Mouse (Mus musculus): ENCODE data around the gene Aqp1. TPM values are rescaled to one million over a fixed set of nuclear protein-coding genes. Genes with fewer than 3 reads are reported as not detected.

Aqp1 gene
- total RNA-seq (2015; ENCODE audit: low replicate concordance) (700 and 745 TPM in 2 replicates), total RNA-seq (2017; ENCODE audit: low replicate concordance) (1,033 and 1,282 TPM in 2 replicates)

DNA sequence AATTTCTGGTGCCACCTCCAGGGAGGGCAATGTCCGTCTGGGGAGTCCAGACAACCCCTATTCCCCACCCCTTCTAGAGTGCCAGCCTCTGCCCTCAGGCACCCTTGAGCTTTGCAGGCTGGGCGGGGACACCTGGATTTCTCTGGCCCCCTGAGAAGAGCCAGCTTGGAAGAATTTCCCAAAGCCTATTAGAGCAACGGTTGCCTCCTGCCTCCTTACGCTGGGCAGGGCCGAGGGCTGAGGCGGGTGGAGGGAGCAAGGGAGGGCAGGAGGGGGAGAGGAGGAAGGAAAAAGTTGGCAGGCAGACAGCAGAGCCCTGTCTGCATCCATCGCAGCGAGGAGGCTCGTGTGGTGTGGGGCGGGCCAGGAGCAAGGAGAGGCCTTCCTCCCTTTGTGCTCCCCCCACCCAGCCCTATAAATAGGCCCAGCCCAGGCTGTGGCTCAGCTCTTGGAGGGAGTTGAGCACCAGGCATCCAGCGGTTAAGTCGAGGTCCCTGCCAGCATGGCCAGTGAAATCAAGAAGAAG, at the start of gene Aqp1:
Gene Aqp1, plus strand, starts transcription at position 444 of the 526 bp plus-strand sequence.
- ATAC-seq (replicated peaks; ENCODE audit: low FRiP score, poor library complexity, severe bottlenecking): peak; percentile 55

DNA sequence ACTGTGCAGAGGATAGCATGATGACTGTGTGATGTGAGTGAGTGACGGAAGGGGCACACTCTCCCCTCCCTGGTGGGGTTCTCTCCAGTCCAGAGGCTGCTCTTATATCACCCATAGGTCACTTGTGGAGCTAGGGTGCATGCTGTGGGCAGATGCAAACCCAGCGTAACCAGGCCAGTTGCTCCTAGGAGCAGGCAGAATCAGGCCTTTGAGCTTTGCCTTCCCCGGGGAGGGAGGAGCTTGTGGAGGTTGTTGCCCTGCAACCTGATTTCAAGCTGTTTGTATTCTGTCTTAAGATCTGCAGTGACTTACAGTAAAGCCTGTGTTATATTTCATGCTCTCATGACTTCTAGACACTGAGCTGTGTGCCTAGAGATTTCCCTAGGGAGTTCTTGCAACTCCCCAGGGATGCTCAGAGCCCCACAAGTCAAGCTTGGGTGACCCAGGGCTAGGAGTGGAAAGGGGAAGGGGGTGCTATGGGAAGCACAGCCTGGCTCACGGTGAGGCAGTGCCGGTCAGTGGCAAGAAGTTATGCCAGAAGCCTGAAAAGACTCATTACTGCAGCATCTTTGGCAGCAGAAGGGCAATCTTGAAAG, 48.1 kb upstream of the Aqp1 start:
- no peak for ATAC-seq (replicated peaks; ENCODE audit: low FRiP score, poor library complexity, severe bottlenecking)

DNA sequence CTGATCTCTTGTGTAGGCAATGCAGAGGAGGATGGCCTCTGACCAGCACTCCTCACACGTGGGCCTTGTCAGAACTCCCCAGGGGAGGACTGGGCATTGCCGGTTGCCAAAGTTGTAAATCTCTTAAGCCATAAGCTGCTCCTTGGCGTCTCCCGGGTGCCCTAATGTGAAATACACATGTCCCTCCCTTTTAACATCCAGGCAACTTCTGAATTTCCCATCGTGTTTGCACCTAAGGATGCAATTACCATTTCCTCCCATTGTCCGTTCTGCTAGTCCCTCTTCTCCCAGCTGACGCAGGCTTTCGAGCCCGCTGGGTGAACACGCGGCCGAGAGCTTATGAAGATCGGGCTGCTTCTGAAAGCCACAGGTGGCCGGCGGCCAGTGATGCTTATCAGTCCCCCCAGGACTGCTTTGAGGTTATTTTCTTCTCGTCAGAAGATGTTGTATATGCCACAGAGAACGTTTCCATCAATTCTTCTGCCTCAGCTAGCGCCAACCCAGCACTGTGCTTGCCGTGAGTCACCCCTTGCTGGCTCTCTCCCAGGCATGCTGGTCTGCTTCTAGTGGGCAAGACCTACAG, 41.6 kb upstream of the Aqp1 start:
- peak; percentile 26 for ATAC-seq (replicated peaks; ENCODE audit: low FRiP score, poor library complexity, severe bottlenecking)

DNA sequence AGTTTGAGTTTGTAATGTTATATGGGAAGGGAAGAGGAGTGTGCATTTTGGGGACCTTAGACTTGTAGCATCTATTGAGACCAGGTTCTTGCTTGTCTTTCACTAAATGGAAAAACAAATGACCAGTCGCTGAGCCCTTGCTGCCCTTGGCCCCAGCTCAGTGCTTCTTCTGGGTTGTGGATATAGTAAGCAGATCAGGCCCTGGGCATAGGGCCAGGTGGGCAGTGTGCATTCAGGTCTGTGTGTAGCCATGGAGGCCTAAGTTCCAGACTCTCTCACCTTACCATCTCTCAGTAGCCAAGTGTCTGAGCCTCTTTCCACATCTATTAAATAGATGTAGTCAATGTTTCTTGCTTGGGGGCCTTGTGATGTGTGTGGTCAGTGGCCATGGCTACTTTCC, 40.9 kb upstream of the Aqp1 start:
- ATAC-seq (replicated peaks; ENCODE audit: low FRiP score, poor library complexity, severe bottlenecking): no peak

DNA sequence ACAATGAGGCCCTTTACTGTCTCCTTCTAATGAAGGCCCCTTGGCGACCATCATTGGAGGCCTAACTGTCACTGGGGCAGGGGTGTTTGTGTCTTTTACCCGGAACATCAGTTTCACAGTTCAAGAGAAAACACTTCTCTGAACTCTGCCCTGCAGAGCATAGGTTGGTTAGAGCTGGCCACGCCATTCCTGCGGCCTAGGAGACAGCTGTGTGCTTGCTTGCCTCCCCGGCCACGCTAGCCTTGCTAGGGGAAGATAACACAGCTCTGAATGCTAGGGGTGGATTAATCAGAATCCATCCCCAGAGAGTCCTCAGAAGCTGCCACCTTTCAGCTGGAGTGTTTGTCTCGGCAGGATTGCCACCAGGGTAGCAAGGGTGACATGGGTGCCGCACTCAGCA, 36.8 kb upstream of the Aqp1 start:
- peak; percentile 70 for ATAC-seq (replicated peaks; ENCODE audit: low FRiP score, poor library complexity, severe bottlenecking)

DNA sequence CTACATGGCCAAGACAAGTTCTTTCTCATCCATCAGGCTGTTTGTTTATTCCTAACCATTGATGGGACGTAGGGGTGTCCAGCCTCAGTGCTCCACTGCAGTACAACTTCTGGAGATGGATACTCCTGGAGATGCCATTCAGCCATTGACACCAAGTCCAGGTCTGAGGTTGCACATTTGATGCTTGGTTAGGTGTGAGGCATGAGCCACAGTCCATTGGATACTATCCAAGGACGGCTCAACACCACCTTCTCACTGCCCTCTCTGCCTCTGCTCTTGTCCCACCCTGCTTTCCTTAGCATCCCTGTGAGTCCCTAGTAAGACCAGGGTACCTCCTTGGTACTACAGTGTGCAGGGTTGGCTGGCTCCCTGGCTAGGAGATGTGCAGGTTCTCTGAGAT, 36.3 kb upstream of the Aqp1 start:
- no peak for ATAC-seq (replicated peaks; ENCODE audit: low FRiP score, poor library complexity, severe bottlenecking)

DNA sequence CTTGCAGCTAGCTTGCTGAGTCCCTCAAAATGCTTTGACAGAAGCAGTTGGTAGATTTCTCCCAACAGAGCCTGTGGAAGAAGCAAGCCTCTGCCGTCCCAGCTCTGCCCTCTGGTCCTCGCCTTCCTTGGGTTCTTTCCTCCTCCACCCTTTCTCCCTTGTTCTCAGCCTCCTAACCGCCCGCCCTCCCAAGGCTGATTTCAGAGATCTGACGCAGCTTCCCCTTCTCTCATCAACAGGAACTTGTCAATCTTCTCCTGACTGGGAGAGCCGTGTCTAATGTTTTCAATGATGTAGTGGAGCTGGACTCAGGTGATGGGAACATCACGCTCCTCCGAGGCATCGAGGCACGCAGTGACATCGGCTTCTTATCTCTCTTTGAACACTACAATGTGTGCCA, 35.5 kb upstream of the Aqp1 start:
- no peak for ATAC-seq (replicated peaks; ENCODE audit: low FRiP score, poor library complexity, severe bottlenecking)

DNA sequence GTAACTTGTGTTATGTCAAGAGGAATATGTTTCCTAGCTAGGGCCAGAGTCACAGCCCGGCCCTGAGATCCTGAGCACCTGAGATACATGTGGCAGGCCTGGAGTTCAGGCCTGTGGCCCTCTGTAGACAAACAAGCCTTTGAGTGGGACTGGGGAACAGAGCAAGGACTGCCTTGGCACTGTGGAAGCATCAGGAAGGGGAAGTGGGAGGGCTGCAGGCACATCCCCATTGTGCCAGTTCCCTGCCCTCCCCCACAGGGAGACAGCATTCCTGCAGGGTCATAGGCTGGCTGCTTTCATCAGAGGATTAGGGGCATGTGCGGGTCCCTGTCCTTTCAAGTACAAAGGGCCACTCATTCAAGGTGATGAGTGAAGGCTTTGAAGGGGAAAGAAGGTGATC, 26.1 kb upstream of the Aqp1 start:
- ATAC-seq (replicated peaks; ENCODE audit: low FRiP score, poor library complexity, severe bottlenecking): no peak

DNA sequence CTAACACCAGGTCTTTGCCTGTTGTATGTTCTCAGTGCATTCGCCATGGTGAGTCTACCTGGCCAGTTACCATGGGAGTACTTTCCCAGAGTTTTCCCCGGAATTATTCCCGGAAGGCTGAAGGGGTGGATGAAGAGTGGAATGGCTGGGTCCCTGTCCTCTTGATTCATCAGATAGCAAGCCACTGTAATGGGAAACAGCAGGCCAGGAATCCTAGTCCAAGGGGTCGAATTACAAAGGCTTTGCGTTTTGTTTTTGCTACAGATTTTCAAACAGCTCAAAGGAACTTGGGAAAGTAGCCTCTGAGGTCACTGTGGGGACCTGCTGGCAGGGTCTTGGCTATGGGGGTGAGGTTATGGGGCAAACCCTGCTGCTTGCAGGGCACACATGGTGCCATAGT, 24.3 kb upstream of the Aqp1 start:
- ATAC-seq (replicated peaks; ENCODE audit: low FRiP score, poor library complexity, severe bottlenecking): no peak

DNA sequence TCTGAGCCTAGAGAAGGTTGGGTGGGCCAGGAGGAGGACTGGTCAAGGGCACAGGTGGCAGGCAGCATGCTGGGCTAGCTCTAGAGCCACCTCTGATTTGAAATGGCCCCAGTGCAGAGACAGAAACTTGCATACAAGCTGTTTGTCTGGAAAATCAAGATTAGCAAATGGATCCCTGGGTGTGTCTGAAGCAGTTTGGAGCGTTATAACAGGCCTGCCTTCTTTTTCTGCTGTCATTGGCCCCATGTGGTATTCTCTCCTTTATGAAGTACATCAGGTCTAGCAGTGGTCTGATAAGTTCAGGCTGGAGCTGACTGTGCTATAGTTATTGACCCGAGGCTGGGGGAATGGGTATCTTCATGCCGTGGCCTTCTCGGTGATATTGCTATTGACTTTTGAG, 22.3 kb upstream of the Aqp1 start:
- peak; percentile 69 for ATAC-seq (replicated peaks; ENCODE audit: low FRiP score, poor library complexity, severe bottlenecking)

DNA sequence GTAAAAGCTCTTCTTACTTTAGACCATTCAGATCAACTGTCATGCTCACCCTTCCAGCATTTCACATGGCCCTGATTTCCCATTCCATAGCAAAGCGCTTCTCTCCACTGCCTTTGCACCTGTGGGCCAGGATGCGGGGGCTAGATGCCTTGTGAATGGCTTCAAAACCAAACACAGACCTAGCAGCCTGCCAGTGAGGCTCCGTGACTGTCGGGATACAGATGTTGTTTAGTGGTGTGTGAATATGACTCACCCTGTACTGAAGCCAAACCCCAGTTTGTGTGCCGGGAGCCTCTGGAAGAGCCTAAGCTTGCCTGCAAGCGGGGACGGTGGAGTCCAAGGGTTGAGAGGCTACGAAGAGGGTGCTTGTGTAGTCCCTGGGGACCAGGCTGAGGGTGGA, 21.6 kb upstream of the Aqp1 start:
- no peak for ATAC-seq (replicated peaks; ENCODE audit: low FRiP score, poor library complexity, severe bottlenecking)

DNA sequence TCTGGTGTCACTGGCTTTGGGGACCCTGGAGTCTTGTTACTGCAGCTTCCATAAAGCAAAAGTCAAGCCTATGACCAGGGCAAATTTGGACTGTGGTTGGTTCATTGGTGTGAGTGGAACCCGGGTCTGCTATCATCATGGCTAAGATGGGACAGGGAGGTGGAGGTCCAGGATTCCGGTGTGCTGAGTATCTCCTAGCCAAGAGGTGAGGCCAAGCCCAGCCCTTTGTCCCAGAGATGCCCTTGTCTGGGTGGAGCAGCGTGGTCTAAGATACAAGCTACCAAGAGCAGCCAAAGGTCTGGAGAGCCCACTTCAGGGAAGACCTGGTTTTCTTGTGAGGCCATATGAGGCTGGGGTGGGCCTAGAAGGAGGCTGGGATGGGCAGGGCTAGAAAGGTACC, 17.6 kb upstream of the Aqp1 start:
- ATAC-seq (replicated peaks; ENCODE audit: low FRiP score, poor library complexity, severe bottlenecking): no peak

DNA sequence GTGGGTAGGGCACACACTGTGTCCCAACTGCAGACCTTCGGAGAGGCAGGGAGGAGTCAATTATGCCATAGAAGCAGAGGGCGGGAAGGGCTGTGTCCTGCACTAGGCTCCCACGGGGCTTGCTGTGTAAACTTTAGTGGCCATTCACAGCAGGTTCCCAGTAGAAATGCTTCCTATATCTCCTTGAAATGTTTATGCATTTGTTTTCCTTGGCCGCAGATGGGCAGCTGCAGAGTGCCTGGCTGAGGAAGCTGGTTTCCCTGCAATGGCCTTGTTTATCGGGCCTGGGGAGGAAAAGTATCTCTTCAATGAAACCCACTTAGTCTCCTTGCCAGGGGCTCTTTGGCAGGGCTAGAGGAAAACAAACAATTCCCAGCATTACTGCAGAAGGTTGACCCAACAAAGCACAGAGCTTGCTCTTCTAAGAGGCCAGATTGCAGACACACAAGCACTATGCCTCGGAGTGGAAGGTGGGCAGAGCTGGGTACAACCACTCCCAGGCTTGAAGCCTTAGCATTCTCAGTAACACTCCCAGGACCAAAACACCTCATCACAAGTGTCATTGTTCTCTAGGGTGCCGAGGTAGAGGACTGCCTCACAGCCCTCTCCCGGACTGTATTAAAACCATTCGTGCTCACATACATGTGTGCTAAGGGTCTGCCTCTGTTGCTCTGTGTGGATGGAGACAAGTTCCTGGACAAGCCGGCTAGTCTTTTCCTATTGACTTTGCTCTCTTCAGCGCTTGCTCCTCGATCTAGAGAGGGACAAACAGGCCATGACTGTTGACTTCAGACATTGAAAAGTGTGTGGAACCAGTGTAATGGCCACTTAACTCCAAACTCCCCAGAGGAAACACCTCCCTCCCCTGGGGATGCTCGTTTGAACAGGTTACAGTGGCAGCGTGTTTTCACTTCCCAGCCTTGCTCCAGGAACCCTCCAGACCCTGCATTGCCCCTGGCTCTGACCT, 16.4 kb upstream of the Aqp1 start:
- ATAC-seq (replicated peaks; ENCODE audit: low FRiP score, poor library complexity, severe bottlenecking): no peak

DNA sequence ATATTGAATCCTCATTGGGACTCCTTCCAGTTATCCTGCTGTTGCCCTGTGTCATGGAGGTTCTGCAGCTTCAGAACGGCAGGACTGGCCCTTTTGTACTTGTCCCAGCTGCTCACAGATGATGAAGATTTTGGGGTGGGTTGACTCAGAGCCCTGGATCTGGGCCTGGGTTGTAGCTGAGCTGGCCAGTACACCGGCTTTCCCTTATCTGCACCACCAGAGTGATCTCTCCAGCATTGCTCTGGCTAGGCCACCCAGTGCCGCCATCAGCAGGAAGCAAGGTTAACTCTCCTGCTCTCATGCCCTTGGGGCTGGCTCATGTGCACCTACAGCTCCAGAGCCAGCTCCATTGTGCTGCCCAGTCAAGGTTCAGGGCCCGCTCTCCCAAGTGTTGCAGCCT, 15.3 kb upstream of the Aqp1 start:
- peak; percentile 58 for ATAC-seq (replicated peaks; ENCODE audit: low FRiP score, poor library complexity, severe bottlenecking)

DNA sequence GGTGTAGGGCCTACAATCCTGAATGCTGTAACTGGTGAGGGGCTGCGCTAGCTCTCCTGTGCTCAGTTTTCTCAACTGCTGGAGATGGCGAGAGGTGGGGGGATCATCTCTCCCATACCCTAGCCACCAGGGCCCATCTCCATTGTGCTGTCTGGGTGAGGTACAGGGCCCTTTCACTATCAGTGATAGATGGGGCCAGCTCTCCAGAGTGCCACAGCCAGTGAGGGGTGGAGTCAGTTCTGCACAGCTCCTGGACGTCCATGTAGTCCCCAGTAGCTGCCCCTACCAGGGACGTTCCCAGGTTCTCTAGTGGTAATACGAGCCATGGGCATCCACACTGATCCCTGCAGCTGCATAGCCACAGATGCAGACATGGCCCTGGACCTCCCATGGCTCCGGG, 14.7 kb upstream of the Aqp1 start:
- ATAC-seq (replicated peaks; ENCODE audit: low FRiP score, poor library complexity, severe bottlenecking): peak; percentile 50

DNA sequence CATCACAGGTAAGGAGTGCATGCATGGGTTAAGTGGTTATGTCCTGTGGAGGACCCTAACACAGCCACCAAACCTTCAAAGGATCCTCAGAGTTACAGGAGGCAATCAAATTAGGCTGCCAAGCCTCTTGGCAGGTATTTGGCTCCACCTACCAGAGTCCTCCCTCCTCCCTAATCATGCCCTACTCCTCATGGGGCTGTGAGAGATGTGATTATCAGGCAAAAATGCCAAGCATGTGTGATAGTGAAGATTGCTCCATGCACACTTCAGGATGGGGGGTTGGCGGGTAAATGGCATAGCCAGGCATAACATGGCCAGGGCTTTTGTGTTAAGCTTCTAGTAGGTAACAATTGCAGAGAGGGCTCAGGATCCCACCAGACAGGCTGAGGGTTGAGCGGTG, 13.3 kb upstream of the Aqp1 start:
- ATAC-seq (replicated peaks; ENCODE audit: low FRiP score, poor library complexity, severe bottlenecking): peak; percentile 46

DNA sequence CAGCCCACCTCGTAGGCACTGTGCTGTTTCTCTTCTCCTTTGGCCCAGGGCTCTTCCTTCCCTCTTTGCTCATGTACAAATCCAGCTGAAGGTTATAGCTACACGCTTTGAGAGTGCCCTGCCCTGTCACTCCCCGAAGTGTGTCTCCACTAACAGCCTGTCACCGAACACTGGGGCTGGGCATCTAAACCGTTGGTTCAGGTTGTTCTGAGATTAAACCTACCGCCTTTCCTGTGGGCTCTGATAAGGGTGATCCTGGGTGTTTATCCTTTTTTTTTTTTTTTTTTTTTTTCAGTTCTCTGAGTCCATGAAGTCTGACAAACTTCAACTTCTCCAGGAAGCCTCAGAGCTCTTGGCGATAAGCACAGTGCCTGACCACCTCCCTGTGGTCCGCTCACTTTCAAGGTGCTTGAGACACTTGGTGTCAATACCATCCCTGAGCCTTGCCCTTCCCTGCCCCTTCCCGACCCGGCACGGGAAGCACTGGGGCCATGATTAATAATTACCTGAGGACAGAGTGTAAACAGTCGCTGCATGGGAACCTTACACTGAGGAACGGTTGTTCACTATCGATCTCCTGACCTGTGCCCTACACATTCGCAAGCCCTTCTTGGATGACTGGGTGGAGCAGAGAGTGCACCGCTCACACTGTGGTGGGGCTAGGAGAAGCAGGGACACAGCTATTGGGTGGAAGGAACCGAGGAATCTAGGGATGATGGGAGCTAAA, 12.2 kb upstream of the Aqp1 start:
- peak; percentile 73 for ATAC-seq (replicated peaks; ENCODE audit: low FRiP score, poor library complexity, severe bottlenecking)

DNA sequence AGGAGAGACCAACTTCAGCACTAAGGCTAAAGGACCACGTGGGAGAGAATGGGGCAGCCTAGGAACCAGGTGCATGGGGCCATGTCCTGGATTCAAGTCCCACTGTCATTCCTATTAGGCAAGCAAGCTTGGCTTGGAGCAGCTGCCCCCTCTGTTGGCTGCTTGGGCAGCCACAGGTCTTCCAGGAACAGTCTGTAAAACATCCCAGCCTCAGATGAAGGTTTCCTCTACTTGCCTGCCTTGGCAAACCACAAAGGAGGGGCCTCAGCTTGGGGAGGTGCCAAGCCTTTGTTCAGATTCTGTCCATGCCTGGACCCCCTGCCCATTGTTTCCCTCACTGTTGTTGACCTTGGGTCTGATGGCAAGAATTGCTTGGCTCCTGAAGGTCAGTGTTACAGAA, 11.4 kb upstream of the Aqp1 start:
- ATAC-seq (replicated peaks; ENCODE audit: low FRiP score, poor library complexity, severe bottlenecking): peak; percentile 40; the same call in 1 of the 2 replicates

DNA sequence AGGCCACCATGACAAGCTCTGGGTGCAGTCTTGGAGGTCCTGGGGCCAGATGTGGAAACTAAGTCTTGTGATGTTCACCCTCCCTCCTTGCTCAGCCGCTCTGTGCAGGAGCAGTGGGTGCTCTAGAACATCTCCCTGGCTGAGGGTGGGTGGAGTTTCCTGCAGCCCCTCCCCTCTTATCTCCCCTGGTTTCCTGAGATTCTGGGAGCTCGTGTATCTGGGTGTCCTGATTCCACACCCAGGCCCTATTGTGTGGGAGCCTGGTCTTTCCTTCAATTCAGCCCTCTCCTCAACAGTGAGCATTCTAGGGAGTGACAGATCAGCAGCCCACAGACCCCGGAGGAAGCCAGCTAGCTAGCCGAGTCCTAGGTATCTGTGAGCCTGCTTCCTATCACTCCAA, 9.9 kb upstream of the Aqp1 start:
- ATAC-seq (replicated peaks; ENCODE audit: low FRiP score, poor library complexity, severe bottlenecking): no peak

DNA sequence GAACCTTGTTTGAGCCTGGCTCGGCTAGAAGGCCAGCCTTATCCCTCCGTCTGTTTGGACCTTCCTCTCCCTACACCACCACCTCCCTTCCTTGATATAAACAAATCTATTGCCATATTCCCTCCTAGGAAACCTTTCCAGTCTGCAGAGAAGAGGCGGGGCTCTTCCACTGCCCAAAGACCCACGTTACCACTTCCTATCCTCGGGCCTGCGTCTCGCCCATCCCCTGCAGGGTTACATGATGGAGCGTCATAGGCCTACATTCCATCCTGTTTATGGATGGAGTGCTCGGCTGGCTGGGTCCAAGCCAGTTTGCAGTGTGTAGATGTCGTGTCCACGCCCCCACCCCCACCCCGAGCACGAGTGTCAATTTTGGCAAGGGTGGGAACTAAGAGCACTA, 8.9 kb upstream of the Aqp1 start:
- ATAC-seq (replicated peaks; ENCODE audit: low FRiP score, poor library complexity, severe bottlenecking): no peak
